Mouse (Mus musculus): ENCODE data around the gene Rftn2.

The Rftn2 gene

GRCm38 (mm10) chr1:55226011-55226857 lies at the start of gene Rftn2:
Gene Rftn2 (minus strand): TSS chr1:55226782.
- DNase-seq (ENCODE audit: low read depth): no peak

DNA sequence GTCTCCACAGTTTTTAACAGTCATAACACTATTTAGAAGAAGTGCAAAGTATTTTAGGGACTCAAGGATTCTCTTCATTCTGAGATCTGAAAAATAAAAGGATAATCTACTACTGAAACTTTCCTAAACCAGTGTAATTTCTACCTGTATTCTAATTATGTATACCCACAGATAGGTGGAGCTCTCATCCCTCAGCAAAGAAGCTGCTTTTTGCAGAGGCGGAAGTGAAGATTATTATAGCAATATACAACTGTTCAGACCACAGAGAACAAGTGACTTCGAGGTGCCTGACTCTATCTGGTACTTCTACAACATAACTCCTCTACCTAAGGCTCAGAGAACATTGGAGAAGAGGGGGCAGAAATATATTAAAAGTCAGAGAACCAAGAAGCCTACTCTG lies 38.9 kb upstream of the Rftn2 start:
- peak; percentile 26 for DNase-seq (ENCODE audit: low read depth)

DNA sequence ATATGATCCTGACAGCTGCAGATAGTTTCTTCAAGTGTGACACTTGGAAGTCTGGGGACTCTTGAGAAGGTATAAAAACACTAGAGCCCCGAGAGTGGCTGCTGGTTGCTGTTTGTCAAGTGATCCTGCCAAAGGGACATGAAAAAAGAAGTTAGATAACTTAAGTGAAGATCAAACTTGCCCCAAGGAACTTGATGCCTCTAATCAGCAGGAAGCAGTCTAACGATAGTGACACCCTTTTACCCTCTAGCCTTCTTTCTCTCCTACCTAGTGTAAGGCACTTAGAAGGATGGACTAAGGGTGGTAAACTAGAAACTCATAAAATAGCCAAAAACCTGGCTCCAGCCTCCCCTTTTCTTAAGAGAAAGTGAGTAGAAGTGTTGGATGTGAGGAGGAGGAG lies 37.8 kb upstream of the Rftn2 start:
- no peak for DNase-seq (ENCODE audit: low read depth)

- DNase-seq (ENCODE audit: low read depth): no peak
Observed at GRCm38 (mm10) chr1:55246374-55246773, 19.8 kb upstream of the Rftn2 start.

DNA sequence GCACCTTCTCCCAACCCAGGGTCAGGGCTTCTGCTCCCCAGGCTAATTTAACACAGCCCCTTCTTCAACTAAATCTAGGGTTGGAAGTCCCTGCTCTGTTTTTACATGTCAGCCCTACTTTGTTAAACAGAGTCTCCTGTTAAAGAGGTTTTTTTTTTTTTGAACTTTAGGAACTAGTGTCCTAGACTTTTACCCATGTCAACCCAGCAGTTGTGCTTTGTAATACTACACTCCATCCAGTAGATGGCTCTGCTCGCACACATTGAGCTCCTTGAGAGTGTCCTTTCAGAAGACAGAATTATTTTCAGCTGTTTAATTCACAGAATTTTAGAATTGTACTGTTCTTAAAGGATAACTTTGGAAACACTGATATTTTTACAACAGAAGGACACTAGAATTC lies 12.7 kb upstream of the Rftn2 start:
- DNase-seq (ENCODE audit: low read depth): peak; percentile 84

- no peak for DNase-seq (ENCODE audit: low read depth)
Observed at GRCm38 (mm10) chr1:55238496-55238895, 11.9 kb upstream of the Rftn2 start.

- DNase-seq (ENCODE audit: low read depth): peak; percentile 46
Observed at GRCm38 (mm10) chr1:55237643-55238161, 11.1 kb upstream of the Rftn2 start.

- DNase-seq (ENCODE audit: low read depth): peak; percentile 93
Observed at GRCm38 (mm10) chr1:55236890-55237642, 10.5 kb upstream of the Rftn2 start, which contains the start of gene Mars2. Gene Mars2 (plus strand): TSS chr1:55237177.

DNA sequence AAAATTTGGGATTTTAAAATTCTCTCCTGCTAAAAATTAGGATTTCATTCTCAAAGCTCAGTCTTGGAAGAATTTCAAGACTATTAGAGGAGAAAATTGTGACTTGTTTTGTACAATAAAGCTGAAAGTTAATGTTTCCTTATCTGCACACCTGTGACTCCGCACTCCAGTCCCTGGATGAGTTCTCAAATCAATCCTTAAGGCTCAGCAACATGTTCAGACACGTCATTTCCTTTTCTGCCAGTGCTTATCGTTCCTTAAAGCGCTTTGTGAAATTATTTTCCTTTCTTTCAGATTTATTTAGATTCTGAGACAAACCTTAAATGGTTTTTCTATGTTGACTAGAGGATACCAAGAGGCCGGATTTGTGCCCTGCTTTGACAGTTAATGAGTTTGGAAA lies 9.9 kb upstream of the Rftn2 start:
- no peak for DNase-seq (ENCODE audit: low read depth)

- no peak for DNase-seq (ENCODE audit: low read depth)
Observed at GRCm38 (mm10) chr1:55234910-55235520, 8.4 kb upstream of the Rftn2 start.

GRCm38 (mm10) chr1:55228256-55228884 lies 1.8 kb upstream of the Rftn2 start:
- DNase-seq (ENCODE audit: low read depth): no peak

- DNase-seq (ENCODE audit: low read depth): no peak
Observed at GRCm38 (mm10) chr1:55227376-55227775, 794 bp upstream of the Rftn2 start.

DNA sequence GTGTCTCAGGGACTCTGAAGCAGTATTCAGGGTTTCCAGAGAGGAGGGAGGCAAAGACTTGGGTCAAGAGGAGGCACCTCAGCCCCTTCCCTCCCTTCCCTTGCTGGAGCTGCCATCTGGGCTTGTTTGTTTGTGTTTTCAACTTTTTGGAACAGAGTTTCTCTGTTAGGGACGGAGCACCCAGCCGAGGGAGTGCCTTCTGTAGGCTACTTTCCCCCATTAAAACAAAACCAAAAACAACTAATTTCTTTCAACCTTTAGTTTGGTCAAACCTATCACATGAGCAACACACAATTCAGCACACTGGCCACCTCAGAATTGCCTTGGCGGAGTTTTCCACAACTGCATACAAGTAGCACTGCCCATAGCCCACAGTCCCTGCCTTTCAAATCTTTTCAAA lies 1.2 kb downstream of the Rftn2 start:
- DNase-seq (ENCODE audit: low read depth): no peak

GRCm38 (mm10) chr1:55224111-55224510 lies 2.5 kb downstream of the Rftn2 start:
- DNase-seq (ENCODE audit: low read depth): no peak

DNA sequence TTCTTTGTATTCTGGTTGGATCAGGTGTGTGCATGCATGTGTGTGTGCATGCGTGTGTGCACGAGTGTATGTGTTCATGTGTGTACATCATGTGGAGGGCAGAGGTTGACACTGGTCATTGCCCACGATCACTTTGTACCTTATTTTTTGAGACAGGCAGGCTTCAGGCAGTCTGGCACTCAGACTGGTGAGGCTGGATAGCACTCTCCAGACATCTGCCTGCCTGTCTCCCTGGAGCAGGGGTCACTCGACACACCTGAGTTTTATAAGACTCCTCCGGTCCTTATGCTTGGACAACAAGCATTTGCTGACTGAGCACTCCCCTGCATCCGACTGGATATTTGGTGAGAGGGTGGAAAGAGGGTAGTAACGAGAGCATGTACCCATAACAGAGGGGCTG lies 3.6 kb downstream of the Rftn2 start:
- no peak for DNase-seq (ENCODE audit: low read depth)

DNA sequence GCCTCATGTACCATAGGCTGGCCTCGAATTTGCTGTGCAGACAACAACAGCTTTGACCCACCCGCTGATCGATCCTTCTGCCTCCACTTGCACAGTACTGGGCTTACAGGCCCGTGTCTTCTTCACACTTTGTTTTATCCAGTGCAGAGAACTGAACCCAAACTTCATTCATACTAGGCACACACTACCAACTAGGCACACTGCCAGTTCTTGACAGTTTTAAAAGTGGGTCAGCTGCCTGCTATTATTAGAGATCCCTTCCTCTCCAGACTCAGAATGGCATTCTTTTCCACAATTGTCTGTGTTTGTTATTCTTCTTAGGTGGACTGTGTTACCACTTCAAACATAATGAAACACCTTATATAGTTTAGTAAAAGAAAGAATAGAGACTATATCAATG lies 5.2 kb downstream of the Rftn2 start:
- DNase-seq (ENCODE audit: low read depth): no peak

DNA sequence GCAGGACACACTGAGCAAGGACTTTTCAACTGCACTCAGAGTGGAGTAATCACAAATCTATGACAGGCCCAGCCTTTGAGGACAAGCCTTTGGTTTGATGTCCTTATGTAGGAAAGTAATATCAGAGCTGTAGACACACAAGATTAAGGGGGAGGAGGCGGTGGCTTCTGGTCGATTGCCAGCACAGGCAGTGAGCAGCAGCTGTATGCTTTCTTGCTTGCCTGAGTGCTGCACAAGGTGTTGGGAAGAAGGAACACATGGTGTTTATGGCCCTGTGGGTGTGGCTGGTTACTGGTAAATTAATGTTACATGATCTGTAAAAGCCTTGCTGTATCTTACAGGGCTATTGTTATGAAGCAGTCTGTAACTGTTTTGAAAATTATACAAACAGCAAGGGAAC lies 9.4 kb downstream of the Rftn2 start:
- no peak for DNase-seq (ENCODE audit: low read depth)

- DNase-seq (ENCODE audit: low read depth): peak; percentile 26
Observed at GRCm38 (mm10) chr1:55215185-55215813, 11.3 kb downstream of the Rftn2 start.

GRCm38 (mm10) chr1:55213936-55214335 lies 12.6 kb downstream of the Rftn2 start:
- no peak for DNase-seq (ENCODE audit: low read depth)

GRCm38 (mm10) chr1:55213475-55213874 lies 13.1 kb downstream of the Rftn2 start:
- DNase-seq (ENCODE audit: low read depth): no peak

- no peak for DNase-seq (ENCODE audit: low read depth)
Observed at GRCm38 (mm10) chr1:55212771-55213170, 13.8 kb downstream of the Rftn2 start.

DNA sequence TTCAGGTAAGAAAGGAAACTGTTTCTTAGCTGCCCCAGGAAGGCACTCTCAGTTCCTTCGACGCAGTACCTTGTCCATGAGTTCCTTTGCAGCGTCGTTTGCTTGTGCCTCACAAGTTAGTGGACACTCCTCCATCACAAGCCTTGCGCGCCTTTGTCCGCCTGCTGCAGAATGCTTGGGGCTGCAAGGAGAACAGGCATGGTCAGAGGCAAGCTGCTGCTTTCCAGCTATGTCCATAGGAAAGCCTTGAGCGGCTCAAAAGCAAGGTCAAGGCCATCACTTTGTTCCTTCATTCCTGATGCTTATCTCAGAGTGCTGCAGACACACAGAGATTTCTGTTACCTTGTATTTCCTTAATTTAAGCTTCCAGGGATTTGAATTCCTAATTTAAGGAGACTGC lies 15.5 kb downstream of the Rftn2 start:
- DNase-seq (ENCODE audit: low read depth): no peak
